Mouse (Mus musculus): ENCODE results near the gene Stat3. TPM values are rescaled to one million over a fixed set of nuclear protein-coding genes. Genes with fewer than 3 reads are reported as not detected.

The Stat3 gene
- polyA plus RNA-seq, 1 experiment from 2014 or later = 35.5 TPM

DNA sequence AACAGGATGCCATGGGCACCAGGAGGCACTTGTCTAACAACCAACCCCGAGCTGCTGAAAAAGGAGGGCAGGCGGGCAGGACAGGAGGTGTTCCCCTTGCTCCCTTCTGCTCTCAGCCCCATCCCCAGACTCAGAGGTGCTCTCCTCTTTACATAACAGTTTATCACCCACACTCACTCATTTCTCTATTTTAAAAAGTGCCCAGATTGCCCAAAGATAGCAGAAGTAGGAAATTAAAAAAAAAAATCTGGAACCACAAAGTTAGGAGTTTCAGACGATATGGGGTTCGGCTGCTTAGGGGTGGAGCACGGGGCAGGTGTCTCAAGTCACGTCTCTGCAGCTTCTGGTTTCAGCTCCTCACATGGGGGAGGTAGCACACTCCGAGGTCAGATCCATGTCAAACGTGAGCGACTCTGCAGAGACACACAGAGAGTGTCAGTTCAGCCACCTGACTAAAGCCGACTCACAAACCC is 51.0 kb downstream of the Stat3 start:
- H3K4me2 ChIP-seq = no peak overlapping the region
- peak overlapping the region; percentile 83 for H3K27ac ChIP-seq (replicated peaks)
- H3K27me3 ChIP-seq = no peaks in the 10 kb centered on the region
- no peaks in the 10 kb centered on the region for H3K9me3 ChIP-seq (replicated peaks)
- H3K4me3 ChIP-seq (replicated peaks) = no peak overlapping the region
- peaks cover 56% of the 10 kb centered on the region for H3K36me3 ChIP-seq (replicated peaks)
- H3K9ac ChIP-seq = no peak overlapping the region
- 28% methylated on average over 10 of the region's 10 CpGs for WGBS (ENCODE audit: insufficient replicate concordance)
- no peak for ATAC-seq (ENCODE audit: insufficient read depth)
- peaks cover 91% of the 10 kb centered on the region for H3K4me1 ChIP-seq (replicated peaks)

- 67% methylated on average over 3 of the region's 3 CpGs for WGBS (ENCODE audit: insufficient replicate concordance)
- no peak overlapping the region for H3K4me3 ChIP-seq (replicated peaks)
- peak overlapping the region; percentile 83 for H3K27ac ChIP-seq (replicated peaks)
- ATAC-seq (ENCODE audit: insufficient read depth) = no peak
- no peaks in the 10 kb centered on the region for H3K9me3 ChIP-seq (replicated peaks)
- peaks cover 50% of the 10 kb centered on the region for H3K36me3 ChIP-seq (replicated peaks)
- no peak overlapping the region for H3K9ac ChIP-seq
- H3K4me1 ChIP-seq (replicated peaks) = peaks cover 90% of the 10 kb centered on the region
- H3K27me3 ChIP-seq = no peaks in the 10 kb centered on the region
- H3K4me2 ChIP-seq = no peak overlapping the region
Measured at GRCm38 (mm10) chr11:100887764-100888163, 51.6 kb downstream of the Stat3 start.

DNA sequence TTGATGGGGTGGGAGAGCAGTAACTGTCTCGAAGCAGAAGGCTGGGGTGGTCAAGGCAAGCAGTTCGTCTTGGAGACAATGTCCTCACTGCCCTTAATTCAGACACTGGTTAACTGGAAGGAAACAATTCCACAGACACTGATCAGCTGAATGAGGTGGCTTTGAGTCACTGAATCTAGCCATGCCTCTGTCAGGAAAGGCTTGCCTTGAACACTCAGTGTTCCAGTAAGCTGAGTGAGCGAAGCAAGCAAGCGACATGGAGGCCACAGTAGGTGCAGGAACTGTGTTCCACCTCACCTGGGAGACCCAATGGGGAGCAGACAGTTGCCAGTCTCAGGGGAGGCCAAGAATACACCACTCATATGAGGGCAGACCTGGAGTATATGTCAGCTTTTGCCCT is 52.1 kb downstream of the Stat3 start:
- ATAC-seq (ENCODE audit: insufficient read depth) = no peak
- H3K4me2 ChIP-seq = no peak overlapping the region
- peak overlapping the region; percentile 83 for H3K27ac ChIP-seq (replicated peaks)
- peaks cover 86% of the 10 kb centered on the region for H3K4me1 ChIP-seq (replicated peaks)
- no peak overlapping the region for H3K9ac ChIP-seq
- WGBS (ENCODE audit: insufficient replicate concordance) = 74% methylated on average over 4 of the region's 4 CpGs
- H3K36me3 ChIP-seq (replicated peaks) = peaks cover 47% of the 10 kb centered on the region
- H3K9me3 ChIP-seq (replicated peaks) = no peaks in the 10 kb centered on the region
- H3K27me3 ChIP-seq = no peaks in the 10 kb centered on the region
- no peak overlapping the region for H3K4me3 ChIP-seq (replicated peaks)

GRCm38 (mm10) chr11:100886188-100886740 is 53.1 kb downstream of the Stat3 start:
- peak overlapping the region; percentile 54 for H3K4me2 ChIP-seq
- peaks cover 48% of the 10 kb centered on the region for H3K36me3 ChIP-seq (replicated peaks)
- ATAC-seq (ENCODE audit: insufficient read depth) = peak; percentile 87
- 16% methylated on average over 8 of the region's 8 CpGs for WGBS (ENCODE audit: insufficient replicate concordance)
- peak overlapping the region; percentile 83 for H3K27ac ChIP-seq (replicated peaks)
- no peaks in the 10 kb centered on the region for H3K9me3 ChIP-seq (replicated peaks)
- peaks cover 80% of the 10 kb centered on the region for H3K4me1 ChIP-seq (replicated peaks)
- no peaks in the 10 kb centered on the region for H3K27me3 ChIP-seq
- H3K4me3 ChIP-seq (replicated peaks) = no peak overlapping the region
- H3K9ac ChIP-seq = peak overlapping the region; percentile 7; the same call in 1 of the 2 replicates

GRCm38 (mm10) chr11:100885472-100885871 is 53.9 kb downstream of the Stat3 start:
- ATAC-seq (ENCODE audit: insufficient read depth) = no peak
- Histone ChIP-seq H3K9ac (no peak overlapping the region), H3K4me1 (replicated peaks) (peaks cover 80% of the 10 kb centered on the region), H3K36me3 (replicated peaks) (peaks cover 41% of the 10 kb centered on the region), H3K27ac (replicated peaks) (peak overlapping the region; percentile 83), H3K4me2 (no peak overlapping the region), H3K9me3 (replicated peaks) (no peaks in the 10 kb centered on the region), H3K27me3 (no peaks in the 10 kb centered on the region), H3K4me3 (replicated peaks) (no peak overlapping the region)

DNA sequence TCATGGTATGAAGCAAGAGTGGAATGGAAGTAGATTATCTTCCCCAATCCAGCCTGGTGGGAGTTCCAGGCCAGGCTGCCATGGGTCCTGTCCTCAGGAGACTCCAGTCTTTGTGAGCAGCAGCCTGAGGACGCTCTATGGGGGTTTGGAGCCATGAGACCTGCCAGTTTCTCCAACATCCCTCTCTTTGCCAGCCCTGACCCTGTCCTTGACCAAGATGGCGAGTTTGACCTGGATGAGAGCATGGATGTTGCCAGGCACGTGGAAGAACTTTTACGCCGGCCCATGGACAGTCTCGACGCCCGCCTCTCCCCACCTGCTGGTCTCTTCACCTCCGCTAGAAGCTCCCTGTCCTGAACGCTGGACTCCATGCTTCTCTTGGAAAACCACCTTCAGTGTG is 55.7 kb downstream of the Stat3 start:
- Histone ChIP-seq H3K27ac (replicated peaks) (no peak overlapping the region), H3K27me3 (no peaks in the 10 kb centered on the region), H3K4me3 (replicated peaks) (no peak overlapping the region), H3K36me3 (replicated peaks) (peaks cover 33% of the 10 kb centered on the region), H3K9ac (no peak overlapping the region), H3K4me1 (replicated peaks) (peaks cover 81% of the 10 kb centered on the region), H3K9me3 (replicated peaks) (no peaks in the 10 kb centered on the region), H3K4me2 (no peak overlapping the region)
- 89% methylated on average over 10 of the region's 10 CpGs for WGBS (ENCODE audit: insufficient replicate concordance)
- no peak for ATAC-seq (ENCODE audit: insufficient read depth)

DNA sequence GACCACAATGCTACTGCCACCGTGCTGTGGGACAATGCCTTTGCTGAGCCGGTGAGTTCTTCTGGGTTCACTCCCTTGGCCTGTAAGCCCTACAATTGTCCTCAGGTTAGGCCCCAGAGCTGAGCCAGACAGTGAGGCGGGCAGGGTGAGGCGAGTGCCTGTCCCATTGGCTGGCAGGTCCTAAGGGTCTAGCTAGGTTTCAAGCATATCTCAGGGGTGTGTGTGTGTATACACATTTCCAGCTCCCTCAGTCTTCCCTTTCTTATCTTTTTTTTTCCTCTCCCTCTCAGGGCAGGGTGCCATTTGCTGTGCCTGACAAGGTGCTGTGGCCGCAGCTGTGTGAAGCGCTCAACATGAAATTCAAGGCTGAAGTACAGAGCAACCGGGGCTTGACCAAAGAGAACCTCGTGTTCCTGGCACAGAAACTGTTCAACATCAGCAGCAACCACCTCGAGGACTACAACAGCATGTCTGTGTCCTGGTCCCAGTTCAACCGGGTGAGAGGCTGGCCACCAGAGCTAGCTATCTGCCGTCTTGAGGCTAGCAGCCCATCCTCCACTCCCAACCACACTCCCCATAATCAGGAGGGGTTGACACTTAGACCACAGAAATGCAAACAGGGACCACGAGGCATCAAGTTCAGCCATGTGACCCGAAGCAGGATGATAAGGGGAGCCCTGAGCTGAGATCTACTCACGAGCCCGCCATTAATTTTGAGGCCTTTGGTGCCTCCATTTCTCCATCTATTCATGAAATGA is 59.8 kb downstream of the Stat3 start:
- Histone ChIP-seq H3K36me3 (replicated peaks) (peaks cover 51% of the 10 kb centered on the region), H3K27me3 (no peaks in the 10 kb centered on the region), H3K4me2 (no peak overlapping the region), H3K4me1 (replicated peaks) (peaks cover 41% of the 10 kb centered on the region), H3K9me3 (replicated peaks) (no peaks in the 10 kb centered on the region), H3K4me3 (replicated peaks) (no peak overlapping the region), H3K27ac (replicated peaks) (peak overlapping the region; percentile 42), H3K9ac (no peak overlapping the region)
- ATAC-seq (ENCODE audit: insufficient read depth) = peak; percentile 58
- 39% methylated on average over 15 of the region's 15 CpGs for WGBS (ENCODE audit: insufficient replicate concordance)

DNA sequence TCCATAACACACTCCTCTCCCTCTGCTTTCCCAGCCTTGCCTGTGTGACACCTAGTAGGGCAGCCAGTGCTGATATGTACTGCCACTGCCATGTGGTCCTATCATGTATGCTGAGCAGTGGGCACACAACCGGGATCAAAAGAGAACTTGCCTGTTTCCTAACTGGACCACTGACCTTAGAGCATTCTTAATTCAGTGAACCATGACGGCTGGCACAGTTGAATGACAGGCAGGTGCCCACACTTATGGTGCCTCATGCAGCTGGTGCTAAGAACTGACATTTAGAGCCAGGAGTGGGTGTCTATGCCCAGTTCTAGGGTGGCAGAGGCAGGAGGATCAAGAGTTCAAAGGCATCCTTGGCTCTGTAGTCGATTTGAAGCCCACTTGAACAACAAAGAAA is 63.6 kb downstream of the Stat3 start:
- H3K27me3 ChIP-seq = no peaks in the 10 kb centered on the region
- no peak overlapping the region for H3K27ac ChIP-seq (replicated peaks)
- H3K4me2 ChIP-seq = no peak overlapping the region
- no peak for ATAC-seq (ENCODE audit: insufficient read depth)
- 70% methylated on average over 3 of the region's 3 CpGs for WGBS (ENCODE audit: insufficient replicate concordance)
- H3K4me3 ChIP-seq (replicated peaks) = no peak overlapping the region
- no peak overlapping the region for H3K9ac ChIP-seq
- H3K4me1 ChIP-seq (replicated peaks) = peaks cover 21% of the 10 kb centered on the region
- no peaks in the 10 kb centered on the region for H3K9me3 ChIP-seq (replicated peaks)
- peaks cover 37% of the 10 kb centered on the region for H3K36me3 ChIP-seq (replicated peaks)

DNA sequence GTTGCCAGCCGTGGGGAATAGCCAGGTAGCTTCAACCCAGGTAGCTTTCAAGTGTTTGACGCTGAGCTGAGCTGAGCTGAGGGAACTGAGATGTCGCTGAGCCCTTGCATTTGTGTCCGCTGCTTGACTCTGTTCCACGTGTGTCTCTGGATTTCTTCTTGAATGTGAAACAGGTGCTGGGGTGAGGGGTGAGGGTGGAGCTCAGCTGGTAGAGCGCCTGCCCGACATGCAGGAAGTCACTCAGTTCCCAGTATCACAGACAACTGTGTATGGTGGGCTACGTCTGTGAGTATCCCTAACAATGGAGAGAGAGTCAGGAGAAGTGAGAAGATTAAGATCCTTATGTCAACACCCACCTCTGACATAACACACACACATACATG is 68.4 kb downstream of the Stat3 start:
- H3K36me3 ChIP-seq (replicated peaks) = peaks cover 13% of the 10 kb centered on the region; the same call in 1 of the 2 replicates
- no peak overlapping the region for H3K9ac ChIP-seq
- peaks cover under 1% of the 10 kb centered on the region; the same call in 1 of the 2 replicates for H3K4me1 ChIP-seq (replicated peaks)
- no peak overlapping the region for H3K27ac ChIP-seq (replicated peaks)
- H3K4me3 ChIP-seq (replicated peaks) = no peak overlapping the region
- no peaks in the 10 kb centered on the region for H3K9me3 ChIP-seq (replicated peaks)
- H3K4me2 ChIP-seq = no peak overlapping the region
- no peak for ATAC-seq (ENCODE audit: insufficient read depth)
- no peaks in the 10 kb centered on the region for H3K27me3 ChIP-seq
- WGBS (ENCODE audit: insufficient replicate concordance) = 74% methylated on average over 8 of the region's 8 CpGs

DNA sequence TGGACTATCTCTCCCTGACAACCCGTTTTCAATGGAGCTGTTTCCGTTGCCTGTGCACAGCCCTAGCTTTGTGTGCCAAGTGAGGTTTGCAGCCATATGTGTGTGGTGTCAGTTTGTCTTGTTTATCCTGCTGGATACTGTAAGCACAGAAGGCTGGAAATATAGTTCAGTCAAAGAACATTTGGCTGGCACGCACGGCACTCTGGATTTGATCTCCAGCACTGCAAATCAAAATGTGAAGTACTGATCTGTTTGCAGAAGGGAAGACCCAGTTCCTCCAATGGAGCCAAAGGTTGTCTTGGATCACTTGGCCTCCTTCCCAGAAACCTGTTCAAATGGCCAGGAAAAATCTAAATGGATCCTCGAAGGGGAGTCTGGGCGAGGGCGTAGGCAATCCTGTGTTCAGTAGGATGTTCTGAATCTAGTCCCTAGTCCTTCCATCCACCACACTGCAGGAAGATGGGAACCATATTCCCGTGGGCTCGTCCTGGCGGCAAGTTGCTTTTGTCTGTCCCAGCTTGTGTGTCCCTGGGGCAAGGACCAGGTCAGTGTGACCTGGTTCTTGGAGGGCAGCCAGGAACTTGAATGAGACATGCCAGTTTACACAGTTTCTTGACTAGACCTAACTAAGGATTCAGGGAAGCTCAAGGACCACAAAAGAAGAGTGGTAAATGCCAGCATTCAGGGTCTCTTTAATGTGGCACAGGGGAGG is 68.9 kb downstream of the Stat3 start:
- 74% methylated on average over 10 of the region's 10 CpGs for WGBS (ENCODE audit: insufficient replicate concordance)
- ATAC-seq (ENCODE audit: insufficient read depth) = no peak
- Histone ChIP-seq H3K4me3 (replicated peaks) (no peak overlapping the region), H3K27me3 (no peaks in the 10 kb centered on the region), H3K36me3 (replicated peaks) (peaks cover 9% of the 10 kb centered on the region; the same call in 1 of the 2 replicates), H3K27ac (replicated peaks) (no peak overlapping the region), H3K4me1 (replicated peaks) (peaks cover 6% of the 10 kb centered on the region), H3K9ac (no peak overlapping the region), H3K4me2 (no peak overlapping the region), H3K9me3 (replicated peaks) (no peaks in the 10 kb centered on the region)

DNA sequence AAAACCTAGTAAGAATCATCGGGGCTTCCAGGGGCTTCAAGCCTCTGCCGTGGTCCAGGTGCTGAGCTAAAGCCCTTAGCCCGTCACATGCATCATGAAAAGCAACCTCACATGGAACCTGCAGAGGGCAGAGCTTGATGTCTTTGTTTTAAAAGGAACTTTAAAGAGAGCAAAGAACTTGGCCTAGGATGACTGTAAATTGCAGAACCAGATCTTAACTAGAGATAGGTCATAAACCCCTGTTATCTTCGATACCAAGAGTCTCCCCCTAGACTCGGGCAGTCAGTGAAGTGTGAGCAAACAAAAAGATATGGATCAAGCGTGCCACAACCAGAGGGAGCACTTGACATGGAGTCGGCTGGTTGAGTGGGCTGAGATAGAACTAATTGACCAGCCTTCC is 73.7 kb downstream of the Stat3 start:
- Histone ChIP-seq H3K9me3 (replicated peaks) (no peaks in the 10 kb centered on the region), H3K4me2 (no peak overlapping the region), H3K4me1 (replicated peaks) (peaks cover 30% of the 10 kb centered on the region), H3K27ac (replicated peaks) (no peak overlapping the region), H3K9ac (no peak overlapping the region), H3K36me3 (replicated peaks) (peaks cover 26% of the 10 kb centered on the region; the same call in 1 of the 2 replicates), H3K4me3 (replicated peaks) (no peak overlapping the region), H3K27me3 (no peaks in the 10 kb centered on the region)
- WGBS (ENCODE audit: insufficient replicate concordance) = 38% methylated on average over 7 of the region's 7 CpGs
- no peak for ATAC-seq (ENCODE audit: insufficient read depth)

All from liver, embryonic 15.5 days (tissue).